Comparison of ENCODE assay signal across 12 mouse cellular contexts in genomic region chr17:47234343-47234742, GRCm38 (mm10).
"Had no signal": no experiment of that assay in that cellular context is flagged by ENCODE, and none has a peak within 500 bp of the region (broad histone marks: within the 10 kb centered on the region; RNA-seq: fewer than 3 reads in every experiment).

No protein-coding gene starts in this region.

- DNase-seq: kidney, adult 11 months; kidney, adult 8-10 months; kidney, postnatal 14 days; layer of hippocampus, adult 9-11 months; liver, postnatal 0 days; lung, embryonic 14.5 days; right cerebral cortex, adult 18-20 months; right cerebral cortex, postnatal 14 days; spleen, adult 18-20 months; thymus, postnatal 25 days had no signal

- ATAC-seq: liver, postnatal 0 days; lung, postnatal 0 days; midbrain, embryonic 15.5 days had no signal
